Mouse (Mus musculus) intestine, embryonic 15.5 days (tissue): Measurements from ENCODE around the gene Tet3. TPM values are rescaled to one million over a fixed set of nuclear protein-coding genes. Genes with fewer than 3 reads are reported as not detected.
"Not testable (repeated sequence)": the region's sequence is repeated elsewhere in the genome, so short reads cannot be mapped to it uniquely, and the experiment has no call there.

ENCODE experiments used
- ATAC-seq: fragments of 200-750 bp; cut with Nextera tagmentation; 2 replicates; pipeline ENCODE4 v1.8.0; 2017; ENCODE audit warnings: moderate TSS enrichment, moderate library complexity
- H3K27ac ChIP-seq: fragments of 300-500 bp; sonication (generic); 2 replicates; pipeline ENCODE4 v1.5.1; 2015; ENCODE audit warnings: mild to moderate bottlenecking, inconsistent platforms
- H3K27me3 ChIP-seq: fragments of 300-500 bp; sonication (generic); replicated peaks from 2 replicates; pipeline ENCODE4 v1.6.1; 2015; ENCODE audit warnings: inconsistent platforms
- H3K36me3 ChIP-seq: fragments of 300-500 bp; sonication (generic); 2 replicates; pipeline ENCODE4 v1.6.1; 2015; ENCODE audit warnings: inconsistent platforms
- H3K4me1 ChIP-seq: fragments of 300-500 bp; sonication (generic); replicated peaks from 2 replicates; pipeline ENCODE4 v1.6.1; 2015; ENCODE audit warnings: inconsistent platforms
- H3K4me2 ChIP-seq: fragments of 300-500 bp; sonication (generic); replicated peaks from 2 replicates; pipeline ENCODE4 v1.6.1; 2015; ENCODE audit warnings: mild to moderate bottlenecking, inconsistent platforms
- H3K4me3 ChIP-seq: fragments of 300-500 bp; sonication (generic); replicated peaks from 2 replicates; pipeline ENCODE4 v1.5.1; 2015; ENCODE audit warnings: inconsistent platforms
- H3K9ac ChIP-seq: fragments of 300-500 bp; sonication (generic); 2 replicates; pipeline ENCODE4 v1.6.1; 2015; ENCODE audit warnings: inconsistent platforms
- H3K9me3 ChIP-seq: fragments of 300-500 bp; sonication (generic); 2 replicates; pipeline ENCODE4 v1.6.1; 2016; ENCODE audit warnings: inconsistent platforms
- WGBS: fragments of 180-500 bp; shearing (Covaris S2); methylation state at CpG from one replicate; pipeline ENCODE4 v1.1.7; 2015; 5-methylcytosine and 5-hydroxymethylcytosine counted together
- polyA plus RNA-seq: library from polyadenylated mRNA; unstranded; fragments of >200 nt; fragmentation: Nextera tagmentation; extraction: Ambion mirVana; gene quantifications from 2 replicates; pipeline ENCODE4 v1.2.1, GENCODE M21; 2015

The Tet3 gene
- polyA plus RNA-seq, 1 experiment from 2014 or later, result 41.8 TPM

DNA sequence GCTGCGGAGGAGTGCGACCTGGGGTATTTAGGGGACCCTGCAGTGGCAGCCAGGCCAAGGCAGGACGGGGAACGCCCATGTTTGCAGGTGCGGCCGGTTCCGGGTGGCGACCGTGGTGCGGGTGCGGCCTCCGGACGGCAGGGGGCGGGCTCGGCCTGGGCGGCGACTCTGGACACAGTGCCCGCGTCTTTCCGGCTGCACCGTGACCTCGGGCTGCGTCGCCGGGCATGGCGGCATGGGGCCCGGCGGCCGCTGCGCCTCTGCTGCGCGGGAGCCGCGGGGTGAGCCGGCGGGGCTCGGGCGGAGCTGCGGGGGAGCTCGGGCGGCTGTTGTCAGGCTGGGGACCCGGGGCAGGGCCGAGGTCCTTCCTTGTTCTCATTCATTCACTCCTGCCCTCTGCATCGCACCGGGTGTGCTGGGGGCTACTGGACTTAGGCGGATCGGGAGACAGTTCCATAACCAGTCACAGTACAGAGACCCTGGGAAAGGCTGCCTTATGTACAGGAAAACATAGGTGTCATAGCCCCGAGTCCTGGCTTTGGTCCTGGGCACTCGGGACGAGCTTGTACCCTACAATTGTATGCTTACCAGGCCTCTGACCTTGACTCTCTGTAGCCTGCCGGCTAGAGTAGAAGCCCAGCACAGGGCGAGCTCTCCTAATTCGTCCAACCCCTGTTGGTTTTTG, 109.5 kb downstream of the Tet3 start:
- Histone ChIP-seq H3K9ac (peak overlapping the region; percentile 96), H3K9me3 (no peaks in the 10 kb centered on the region), H3K4me1 (peaks cover 6% of the 10 kb centered on the region; the same call in 1 of the 2 replicates), H3K4me2 (peak overlapping the region; percentile 63), H3K4me3 (peak overlapping the region; percentile 95), H3K27ac (peak overlapping the region; percentile 52; the same call in 1 of the 2 replicates), H3K36me3 (peaks cover 3% of the 10 kb centered on the region), H3K27me3 (no peaks in the 10 kb centered on the region)
- ATAC-seq, result peak; percentile 96
- WGBS, result under 1% methylated on average over 53 of the region's 53 CpGs

DNA sequence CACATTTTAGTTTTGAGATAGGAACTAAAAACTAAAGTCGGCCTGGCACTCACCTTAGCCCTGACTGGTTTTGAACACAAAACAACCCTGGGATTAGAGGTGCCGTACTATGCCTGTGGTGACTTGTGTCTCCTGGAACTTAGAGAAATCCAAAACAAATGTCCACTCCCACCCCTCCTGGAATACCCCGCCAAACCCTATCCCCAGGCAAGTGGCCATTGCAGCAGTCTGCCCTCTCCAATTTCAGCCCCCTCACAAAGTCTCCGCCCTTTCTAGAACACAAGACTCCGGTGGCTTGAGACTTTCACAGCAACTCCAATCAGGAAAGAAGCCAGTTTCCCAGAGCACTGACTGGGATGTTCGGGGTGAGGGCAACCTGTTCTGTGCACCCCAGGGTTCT, 110.0 kb downstream of the Tet3 start, which contains the start of gene Bola3:
TSS of gene Bola3 (plus strand) at position 275 of the 400 bp plus-strand sequence.
- Histone ChIP-seq H3K4me2 (peak within 1 kb of the TSS; percentile 63), H3K4me1 (peaks cover 6% of the 10 kb centered on the region; the same call in 1 of the 2 replicates), H3K9me3 (no peaks in the 10 kb centered on the region), H3K36me3 (peaks cover 3% of the 10 kb centered on the region; the same call in 1 of the 2 replicates), H3K27me3 (no peaks in the 10 kb centered on the region), H3K27ac (peak within 1 kb of the TSS; percentile 52; the same call in 1 of the 2 replicates), H3K9ac (peak within 1 kb of the TSS; percentile 96), H3K4me3 (peak within 1 kb of the TSS; percentile 95)
- 31% methylated on average over 6 of the region's 6 CpGs for WGBS
- peak; percentile 56 for ATAC-seq

DNA sequence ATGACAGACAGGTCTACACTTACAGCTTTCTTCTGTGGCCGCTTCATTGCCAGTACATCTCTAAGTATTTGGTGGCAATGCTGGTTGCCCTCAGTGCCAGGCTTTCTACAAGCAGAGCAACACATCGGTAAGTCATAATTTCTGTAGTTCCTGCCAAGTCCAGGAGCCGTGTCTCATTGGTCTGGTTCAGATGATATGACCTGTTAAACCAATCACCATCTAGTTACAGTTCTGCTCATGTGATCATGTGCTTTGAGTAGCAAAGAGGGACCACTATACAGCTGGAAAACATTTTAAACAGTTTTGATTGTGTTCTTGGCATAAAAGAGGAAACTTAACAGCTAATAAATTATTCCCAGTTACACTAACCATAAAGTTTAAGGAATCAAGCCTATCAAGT, 111.0 kb downstream of the Tet3 start:
- H3K9ac ChIP-seq, result no peak overlapping the region
- no peak overlapping the region for H3K4me3 ChIP-seq
- no peak overlapping the region for H3K27ac ChIP-seq
- H3K4me1 ChIP-seq, result peaks cover 6% of the 10 kb centered on the region; the same call in 1 of the 2 replicates
- H3K4me2 ChIP-seq, result no peak overlapping the region
- ATAC-seq, result no peak
- H3K27me3 ChIP-seq, result no peaks in the 10 kb centered on the region
- 92% methylated on average over 3 of the region's 3 CpGs for WGBS
- H3K36me3 ChIP-seq, result no peaks in the 10 kb centered on the region; the same call in 1 of the 2 replicates
- no peaks in the 10 kb centered on the region for H3K9me3 ChIP-seq

DNA sequence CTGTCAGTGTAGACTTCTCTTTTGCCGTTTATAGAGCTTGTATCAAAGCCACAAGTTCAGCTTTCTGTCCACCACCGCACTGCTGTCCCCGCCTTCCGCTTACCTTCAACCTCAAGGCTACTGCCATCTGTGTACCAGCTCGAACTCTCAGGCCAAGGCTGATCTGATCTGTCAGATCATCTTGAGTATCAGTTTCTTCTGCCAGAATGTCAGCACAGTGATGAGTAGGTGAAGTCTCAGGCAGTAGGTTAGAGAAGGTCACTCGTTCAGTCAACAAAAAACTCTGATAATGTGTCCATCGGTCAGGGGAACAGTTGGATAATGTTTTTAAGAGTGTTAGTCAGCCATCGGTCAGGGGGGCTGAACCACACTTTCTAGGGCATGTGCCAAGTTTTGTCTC, 113.6 kb downstream of the Tet3 start:
- H3K36me3 ChIP-seq, H3K4me3 ChIP-seq, H3K27ac ChIP-seq, ATAC-seq, H3K9me3 ChIP-seq, H3K4me2 ChIP-seq, H3K4me1 ChIP-seq, H3K27me3 ChIP-seq, H3K9ac ChIP-seq: not testable (repeated sequence)
- 89% methylated on average over 8 of the region's 8 CpGs for WGBS

DNA sequence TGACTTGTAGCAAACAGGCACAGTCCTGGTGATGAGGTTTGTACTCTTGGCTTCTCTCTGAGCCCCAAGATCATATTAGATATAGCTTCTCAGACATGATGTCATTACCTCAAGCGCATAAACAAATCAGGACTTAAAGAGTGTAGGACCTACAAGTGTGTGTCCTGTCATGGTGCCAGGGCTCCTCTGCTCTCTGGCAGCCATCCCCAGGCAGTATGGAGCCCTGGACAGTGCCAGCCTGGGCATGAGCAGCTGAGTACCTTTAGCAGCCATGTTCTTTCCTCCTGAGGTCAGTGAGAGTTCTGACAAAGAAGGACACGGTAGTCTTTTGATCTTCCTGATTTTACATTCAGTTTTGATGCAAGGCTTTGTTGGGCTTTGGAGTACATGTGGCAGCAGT, 115.9 kb downstream of the Tet3 start:
- 91% methylated on average over 2 of the region's 2 CpGs for WGBS
- no peaks in the 10 kb centered on the region for H3K9me3 ChIP-seq
- ATAC-seq, result no peak
- H3K9ac ChIP-seq, result no peak overlapping the region
- H3K4me1 ChIP-seq, result no peaks in the 10 kb centered on the region
- no peak overlapping the region for H3K4me2 ChIP-seq
- no peaks in the 10 kb centered on the region for H3K27me3 ChIP-seq
- H3K36me3 ChIP-seq, result 0 out of 2 replicates have a peak, but pooled peaks cover 2% of the 10 kb centered on the region
- H3K4me3 ChIP-seq, result no peak overlapping the region
- no peak overlapping the region for H3K27ac ChIP-seq

DNA sequence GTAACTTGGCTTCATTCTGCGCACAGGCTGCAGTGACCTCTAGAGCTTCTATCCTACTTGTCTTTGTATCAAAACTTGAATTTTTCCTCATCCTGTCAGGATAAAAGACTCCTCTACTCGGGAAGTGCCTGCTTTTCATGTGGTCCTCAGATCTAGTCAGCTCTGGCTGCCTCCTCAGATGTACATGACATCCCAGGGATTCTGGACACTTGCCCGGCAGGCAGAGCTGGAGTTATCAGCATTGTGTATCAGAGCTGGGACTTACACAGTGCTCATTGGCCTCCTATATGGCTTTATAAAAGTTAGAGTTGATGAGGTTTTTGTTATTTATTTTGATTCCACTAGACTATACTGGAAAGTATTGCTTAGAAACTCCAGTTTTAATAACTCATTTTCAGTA, 117.5 kb downstream of the Tet3 start:
- Histone ChIP-seq H3K4me2 (no peak overlapping the region), H3K4me3 (no peak overlapping the region), H3K9ac (no peak overlapping the region), H3K36me3 (0 out of 2 replicates have a peak, but pooled peaks cover 3% of the 10 kb centered on the region), H3K4me1 (no peaks in the 10 kb centered on the region), H3K9me3 (no peaks in the 10 kb centered on the region), H3K27ac (no peak overlapping the region), H3K27me3 (no peaks in the 10 kb centered on the region)
- WGBS, result 80% methylated on average over 3 of the region's 3 CpGs
- no peak for ATAC-seq

DNA sequence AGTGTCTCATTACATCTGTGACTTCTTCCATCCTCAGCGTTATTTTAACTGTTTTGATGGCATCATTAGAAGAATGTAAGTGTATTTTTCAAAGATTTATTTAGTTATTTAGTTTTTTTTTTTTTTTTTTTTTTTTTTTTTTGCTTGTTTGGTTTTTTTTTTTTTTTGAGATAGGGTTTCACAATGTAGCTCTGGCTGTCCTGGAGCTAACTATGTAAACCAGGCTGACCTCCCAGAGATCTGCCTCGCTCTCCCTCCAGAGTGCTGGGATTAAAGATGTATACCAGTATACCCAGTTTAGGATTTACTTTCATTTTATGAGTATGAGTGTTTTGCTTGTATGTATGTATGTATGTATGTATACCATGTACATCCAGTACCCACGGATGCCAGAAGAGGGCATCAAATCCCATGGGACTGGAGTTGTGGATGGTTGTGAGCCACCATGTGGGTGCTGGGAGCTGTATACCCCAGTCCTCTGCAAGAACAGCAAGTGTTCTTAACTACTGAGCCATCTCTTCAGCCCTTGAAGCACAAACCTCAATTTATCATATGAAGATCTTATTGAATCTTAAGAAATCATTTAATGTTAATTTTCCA, 131.2 kb downstream of the Tet3 start:
- Histone ChIP-seq H3K4me2 (no peak overlapping the region), H3K9ac (no peak overlapping the region), H3K4me3 (no peak overlapping the region), H3K27me3 (no peaks in the 10 kb centered on the region), H3K27ac (no peak overlapping the region), H3K9me3 (no peaks in the 10 kb centered on the region), H3K36me3 (no peaks in the 10 kb centered on the region), H3K4me1 (0 out of 2 replicates have a peak, but pooled peaks cover 8% of the 10 kb centered on the region)
- WGBS, result 92% methylated on average over 3 of the region's 3 CpGs
- ATAC-seq, result no peak

DNA sequence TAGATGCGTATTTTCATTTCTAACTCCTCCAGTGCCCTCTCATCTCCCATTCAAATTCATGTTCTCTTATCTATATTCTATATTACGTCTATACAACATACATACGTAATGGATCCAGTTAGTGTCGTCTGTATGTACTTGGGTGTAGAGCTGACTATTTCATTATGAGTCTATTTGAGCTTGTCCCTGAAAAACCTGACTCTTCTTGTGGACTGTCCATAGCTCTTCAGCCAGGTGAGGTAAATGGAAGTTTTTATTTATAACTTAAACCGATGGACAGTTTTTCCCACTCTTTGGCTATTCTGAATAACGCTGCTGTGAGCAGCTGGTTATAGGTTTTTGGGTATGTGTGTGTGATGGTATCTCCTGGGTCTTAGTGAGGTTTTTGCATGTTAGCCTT, 132.1 kb downstream of the Tet3 start:
- H3K27me3 ChIP-seq, result no peaks in the 10 kb centered on the region
- WGBS, result 50% methylated on average over 6 of the region's 6 CpGs
- H3K4me2 ChIP-seq, result peak overlapping the region; percentile 78
- H3K27ac ChIP-seq, result no peak overlapping the region
- peak overlapping the region; percentile 90 for H3K4me3 ChIP-seq
- H3K9me3 ChIP-seq, result no peaks in the 10 kb centered on the region
- 0 out of 2 replicates have a peak, but pooled peaks cover 8% of the 10 kb centered on the region for H3K4me1 ChIP-seq
- peak overlapping the region; percentile 89; the same call in 1 of the 2 replicates for H3K9ac ChIP-seq
- no peaks in the 10 kb centered on the region for H3K36me3 ChIP-seq
- no peak for ATAC-seq

DNA sequence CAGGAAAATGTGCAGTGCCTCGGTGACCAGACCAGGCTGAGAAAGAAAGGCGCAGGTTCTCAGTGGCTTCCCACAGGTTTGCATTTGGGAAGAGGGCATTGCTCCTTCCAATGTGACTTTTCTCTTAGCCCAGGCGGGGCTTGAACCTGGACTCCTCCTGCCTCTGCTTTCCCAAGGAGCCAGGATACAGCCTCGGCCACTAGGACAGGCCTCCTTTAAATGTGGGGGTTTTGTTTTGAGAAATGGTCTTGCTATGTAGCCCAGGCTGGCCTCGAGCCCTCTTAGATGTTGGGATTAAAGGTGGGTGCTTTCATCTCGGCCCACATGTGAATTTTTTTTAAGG, 132.5 kb downstream of the Tet3 start:
- 4% methylated on average over 6 of the region's 6 CpGs for whole genome bisulfite sequencing
- H3K27me3 ChIP-seq, result no peaks in the 10 kb centered on the region
- H3K9me3 ChIP-seq, result no peaks in the 10 kb centered on the region
- ATAC-seq, result peak; percentile 55
- H3K9ac ChIP-seq, result peak overlapping the region; percentile 89
- H3K27ac ChIP-seq, result peak overlapping the region; percentile 96
- 0 out of 2 replicates have a peak, but pooled peaks cover 8% of the 10 kb centered on the region for H3K4me1 ChIP-seq
- peak overlapping the region; percentile 78 for H3K4me2 ChIP-seq
- no peaks in the 10 kb centered on the region for H3K36me3 ChIP-seq
- peak overlapping the region; percentile 90 for H3K4me3 ChIP-seq

DNA sequence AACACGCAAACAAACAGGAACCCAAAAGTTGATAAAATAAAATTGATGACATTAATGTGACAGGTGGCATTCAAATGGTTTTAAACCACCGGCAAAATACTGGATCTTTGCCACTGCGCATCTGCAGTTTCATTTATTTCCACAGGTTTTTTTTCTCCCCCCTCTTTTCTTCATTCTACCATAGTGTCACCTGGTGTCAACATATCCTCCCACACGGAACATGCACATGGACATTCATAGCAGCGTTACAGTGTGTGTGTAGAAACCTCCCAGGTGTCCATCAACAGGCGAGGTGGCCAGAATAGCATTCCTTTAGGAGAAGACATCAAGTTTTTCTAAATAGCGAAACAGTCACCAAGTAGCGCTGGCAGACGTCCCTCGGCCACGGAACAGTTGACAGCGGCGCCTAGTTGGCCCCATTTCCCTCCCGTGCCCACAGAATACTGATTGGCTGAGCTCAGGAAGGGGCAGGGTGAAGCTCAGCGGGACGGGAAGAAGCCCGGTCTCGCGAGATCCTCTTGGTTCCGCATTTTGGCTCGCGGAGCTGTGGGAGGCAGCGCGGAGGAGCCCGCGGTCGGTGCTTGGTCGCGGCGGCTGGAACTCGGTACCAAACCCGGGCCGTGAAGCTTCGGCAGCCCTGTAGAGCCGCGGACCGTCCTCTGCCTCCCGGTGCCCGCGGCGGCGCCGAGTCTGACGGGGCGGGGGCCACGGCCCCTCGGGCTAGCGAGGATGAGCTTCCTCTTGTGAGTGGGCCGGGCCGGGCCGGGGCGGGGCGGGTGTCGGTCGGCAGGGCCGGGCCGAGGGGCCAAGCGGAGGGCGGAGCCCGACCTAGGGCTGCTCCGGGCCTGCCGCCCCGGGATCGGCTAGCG, 133.1 kb downstream of the Tet3 start, which contains the start of the genes Mthfd2 and Mob1a:
TSS of gene Mthfd2 (minus strand) at position 384 of the 869 bp plus-strand sequence.
TSS of gene Mob1a (plus strand) at position 492 of the 869 bp plus-strand sequence.
- Histone ChIP-seq H3K4me1 (0 out of 2 replicates have a peak, but pooled peaks cover 8% of the 10 kb centered on the region), H3K4me2 (peak within 1 kb of the TSS; percentile 78), H3K9me3 (no peaks in the 10 kb centered on the region), H3K27ac (peak within 1 kb of the TSS; percentile 96), H3K9ac (peak within 1 kb of the TSS; percentile 89), H3K27me3 (no peaks in the 10 kb centered on the region), H3K4me3 (peak within 1 kb of the TSS; percentile 90), H3K36me3 (no peaks in the 10 kb centered on the region)
- under 1% methylated on average over 65 of the region's 65 CpGs for WGBS
- peak; percentile 99 for ATAC-seq

DNA sequence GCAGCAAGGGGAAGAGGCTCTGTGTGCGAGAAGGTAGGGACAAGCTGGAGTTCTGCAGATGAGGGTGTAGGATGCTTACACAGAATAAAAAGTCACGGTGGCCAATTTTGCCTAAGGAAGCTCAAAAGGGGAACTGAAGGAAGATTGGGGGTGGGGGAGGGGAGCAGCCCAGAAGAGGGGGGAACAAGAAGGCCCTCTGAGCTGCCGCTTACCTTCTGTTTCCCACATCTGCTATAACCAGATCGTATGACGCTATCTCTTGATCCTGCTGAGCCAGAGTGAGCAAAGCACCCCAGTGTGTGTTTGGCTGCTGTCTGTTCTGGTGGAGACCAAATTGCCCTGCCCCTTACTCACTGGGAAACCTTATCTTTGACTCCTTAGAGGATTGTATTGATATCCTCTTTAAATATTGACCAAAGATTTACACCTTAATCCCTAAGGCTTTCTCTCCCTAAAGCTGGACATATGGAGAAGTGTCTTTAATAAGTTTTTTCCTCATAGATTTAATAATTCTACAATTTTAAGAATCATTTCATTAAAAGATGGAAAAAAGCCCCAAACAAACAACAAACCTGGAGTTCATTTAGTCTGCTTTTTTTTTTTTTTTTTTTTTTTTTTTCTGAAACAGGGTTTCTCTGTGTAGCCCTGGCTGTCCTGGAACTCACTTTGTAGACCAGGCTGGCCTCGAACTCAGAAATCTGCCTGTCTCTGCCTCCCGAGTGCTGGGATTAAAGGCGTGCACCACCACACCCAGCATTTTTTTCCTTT, 135.0 kb downstream of the Tet3 start:
- Histone ChIP-seq H3K27me3 (no peaks in the 10 kb centered on the region), H3K4me3 (no peak overlapping the region), H3K4me2 (no peak overlapping the region), H3K27ac (no peak overlapping the region), H3K9ac (no peak overlapping the region), H3K9me3 (no peaks in the 10 kb centered on the region), H3K36me3 (no peaks in the 10 kb centered on the region), H3K4me1 (0 out of 2 replicates have a peak, but pooled peaks cover 8% of the 10 kb centered on the region)
- 61% methylated on average over 8 of the region's 8 CpGs for WGBS
- ATAC-seq, result no peak
